Mouse (Mus musculus) liver, embryonic 14.5 days (tissue): ENCODE data around the gene Rusc2. TPM values are rescaled to one million over a fixed set of nuclear protein-coding genes. Genes with fewer than 3 reads are reported as not detected.

Source experiments
- ATAC-seq: fragments of 200-750 bp; cut with Nextera tagmentation; 2 replicates; pipeline ENCODE4 v1.8.0; 2017; ENCODE audit warnings: moderate number of reproducible peaks, mild to moderate bottlenecking, moderate library complexity; ENCODE audit not compliant: insufficient read depth
- DNase-seq, 3 experiments: peaks; one replicate each; pipeline ENCODE4 v3.0.0-alpha.2; 2012 to 2013; ENCODE audit warnings: low read depth in 3 of 3, low spot score in 3 of 3
- H3K27ac ChIP-seq: fragments of 300-500 bp; sonication (generic); 2 replicates; pipeline ENCODE4 v1.5.1; 2014; ENCODE audit warnings: moderate library complexity, mild to moderate bottlenecking, control low read depth, inconsistent platforms
- H3K27me3 ChIP-seq: fragments of 300-500 bp; sonication (generic); 2 replicates; pipeline ENCODE4 v1.6.1; 2014; ENCODE audit warnings: mild to moderate bottlenecking, low read length, moderate library complexity; ENCODE audit not compliant: control insufficient read depth, insufficient read depth
- H3K36me3 ChIP-seq: fragments of 300-500 bp; sonication (generic); replicated peaks from 2 replicates; pipeline ENCODE4 v1.6.1; 2014; ENCODE audit warnings: low read depth; ENCODE audit not compliant: control insufficient read depth, insufficient read depth
- H3K4me1 ChIP-seq, 2 experiments: fragments of 200-500 bp in 1 of 2; fragments of 300-500 bp in 1 of 2; sonication (generic) in 1 of 2; replicated peaks; 2 replicates each; pipeline ENCODE4 v1.6.1; 2012 to 2014; ENCODE audit warnings: antibody characterized with exemption in 1 of 2, inconsistent platforms in 1 of 2, low read length in 1 of 2; ENCODE audit not compliant: control insufficient read depth in 2 of 2, insufficient read depth in 2 of 2
- H3K4me2 ChIP-seq: fragments of 300-500 bp; sonication (generic); 2 replicates; pipeline ENCODE4 v1.6.1; 2014; ENCODE audit warnings: low read depth, mild to moderate bottlenecking, control low read depth, moderate library complexity
- H3K4me3 ChIP-seq, 2 experiments: fragments of 200-500 bp in 1 of 2; fragments of 300-500 bp in 1 of 2; sonication (generic) in 1 of 2; 2 replicates each; pipeline ENCODE4 v1.5.1; 2012 to 2014; ENCODE audit warnings: low read depth in 2 of 2, low read length in 2 of 2, mild to moderate bottlenecking in 2 of 2, control low read depth in 1 of 2, inconsistent platforms in 1 of 2, moderate library complexity in 1 of 2; ENCODE audit not compliant: insufficient read depth in 1 of 2
- H3K9ac ChIP-seq: fragments of 300-500 bp; sonication (generic); replicated peaks from 2 replicates; pipeline ENCODE4 v1.6.1; 2014; ENCODE audit warnings: mild to moderate bottlenecking, control low read depth, moderate library complexity
- H3K9me3 ChIP-seq: fragments of 300-500 bp; sonication (generic); 2 replicates; pipeline ENCODE4 v1.6.1; 2016; ENCODE audit warnings: low read length, mixed read lengths; ENCODE audit not compliant: control insufficient read depth
- CTCF ChIP-seq: IDR thresholded peaks from 2 replicates; pipeline ENCODE4 v1.5.1; 2016; ENCODE audit warnings: antibody characterized with exemption, low read depth, control low read depth
- EP300 ChIP-seq: IDR thresholded peaks from 2 replicates; pipeline ENCODE4 v1.6.1; 2016; ENCODE audit warnings: antibody characterized with exemption, low read depth
- WGBS: fragments of 180-500 bp; shearing (Covaris S2); extraction: QIAGEN DNeasy Blood & Tissue Kit; methylation state at CpG from one replicate; pipeline ENCODE4 v1.1.7; 2014; ENCODE audit not compliant: insufficient replicate concordance; 5-methylcytosine and 5-hydroxymethylcytosine counted together
- polyA plus RNA-seq, 2 experiments: library from polyadenylated mRNA; depleted of rRNA in 1 of 2; stranded (reverse) in 1 of 2; unstranded in 1 of 2; fragments of >200 nt; fragmentation: Nextera tagmentation in 1 of 2; extraction: Ambion mirVana in 1 of 2; gene quantifications; 2 replicates each; pipeline versions ENCODE4 v1.2.1 to v1.2.3; 2012 to 2014

Rusc2 gene
- polyA plus RNA-seq, 2 experiments = 0.28 to 0.50 TPM

GRCm38 (mm10) chr4:43384083-43384460 is 2.3 kb downstream of the Rusc2 start:
- TF ChIP-seq CTCF (no peak), EP300 (no peak)

GRCm38 (mm10) chr4:43384541-43384940 is 2.8 kb downstream of the Rusc2 start:
- H3K36me3 ChIP-seq = no peaks in the 10 kb centered on the region
- no peak for ATAC-seq
- 69% methylated on average over 3 of the region's 3 CpGs for WGBS

More at GRCm38 (mm10) chr4:43384083-43384460, 2.3 kb downstream of the Rusc2 start:
- no peak overlapping the region for H3K4me3 ChIP-seq
- no peak overlapping the region for H3K9ac ChIP-seq
- no peak overlapping the region for H3K4me2 ChIP-seq
- H3K27me3 ChIP-seq = peaks cover 14% of the 10 kb centered on the region
- H3K27ac ChIP-seq = no peak overlapping the region
- DNase-seq (no peak), ATAC-seq (no peak)
- H3K4me1 ChIP-seq = peaks cover 0 to 5% of the 10 kb centered on the region in 2 experiments; a peak in 1 of 4 replicates
- no peaks in the 10 kb centered on the region for H3K36me3 ChIP-seq
- WGBS = 51% methylated on average over 5 of the region's 5 CpGs
- H3K9me3 ChIP-seq = no peaks in the 10 kb centered on the region

GRCm38 (mm10) chr4:43386932-43387331 is 5.2 kb downstream of the Rusc2 start:
- H3K4me3 ChIP-seq = no peak overlapping the region
- H3K4me1 ChIP-seq = peaks cover 0 to 8% of the 10 kb centered on the region in 2 experiments; a peak in 2 of 4 replicates
- ATAC-seq (no peak), DNase-seq (no peak)
- TF ChIP-seq EP300 (no peak), CTCF (no peak)
- H3K9me3 ChIP-seq = no peaks in the 10 kb centered on the region
- H3K36me3 ChIP-seq = no peaks in the 10 kb centered on the region
- H3K27me3 ChIP-seq = peaks cover 2% of the 10 kb centered on the region
- no peak overlapping the region for H3K4me2 ChIP-seq
- H3K27ac ChIP-seq = no peak overlapping the region
- no peak overlapping the region for H3K9ac ChIP-seq

More at GRCm38 (mm10) chr4:43384541-43384940, 2.8 kb downstream of the Rusc2 start:
- H3K4me3 ChIP-seq = no peak overlapping the region
- H3K9me3 ChIP-seq = no peaks in the 10 kb centered on the region
- H3K4me1 ChIP-seq = peaks cover 0 to 6% of the 10 kb centered on the region in 2 experiments; a peak in 2 of 4 replicates
- TF ChIP-seq EP300 (no peak), CTCF (no peak)
- H3K4me2 ChIP-seq = no peak overlapping the region
- DNase-seq = no peak
- H3K9ac ChIP-seq = no peak overlapping the region
- H3K27me3 ChIP-seq = peaks cover 14% of the 10 kb centered on the region
- H3K27ac ChIP-seq = no peak overlapping the region

GRCm38 (mm10) chr4:43389390-43389789 is 7.6 kb downstream of the Rusc2 start:
- Histone ChIP-seq H3K27ac (no peak overlapping the region), H3K4me2 (no peak overlapping the region), H3K9me3 (no peaks in the 10 kb centered on the region), H3K4me3 (no peak overlapping the region), H3K4me1 (peaks cover 0 to 4% of the 10 kb centered on the region in 2 experiments; a peak in 1 of 4 replicates), H3K36me3 (no peaks in the 10 kb centered on the region), H3K9ac (no peak overlapping the region), H3K27me3 (no peaks in the 10 kb centered on the region)
- 70% methylated on average over 2 of the region's 2 CpGs for WGBS
- DNase-seq = no peak
- ATAC-seq = no peak
- TF ChIP-seq CTCF (no peak), EP300 (no peak)

- H3K4me3 ChIP-seq = no peak overlapping the region
- WGBS = 63% methylated on average over 9 of the region's 9 CpGs
- TF ChIP-seq EP300 (no peak), CTCF (no peak)
- H3K27me3 ChIP-seq = no peaks in the 10 kb centered on the region
- H3K4me1 ChIP-seq = peaks cover 0 to 6% of the 10 kb centered on the region in 2 experiments; a peak in 2 of 4 replicates
- no peak for ATAC-seq
- no peak overlapping the region for H3K9ac ChIP-seq
- H3K9me3 ChIP-seq = no peaks in the 10 kb centered on the region
- H3K4me2 ChIP-seq = no peak overlapping the region
- DNase-seq = no peak
- no peaks in the 10 kb centered on the region for H3K36me3 ChIP-seq
- no peak overlapping the region for H3K27ac ChIP-seq
Measured at GRCm38 (mm10) chr4:43389845-43390440, 8.2 kb downstream of the Rusc2 start.
